Mouse (Mus musculus) midbrain, embryonic 14.5 days (tissue): Measurements from ENCODE around the gene Sart3. TPM values are rescaled to one million over a fixed set of nuclear protein-coding genes. Genes with fewer than 3 reads are reported as not detected.

Experiments used
- ATAC-seq: fragments of 200-750 bp; cut with Nextera tagmentation; 2 replicates; pipeline ENCODE4 v1.8.0; 2017; ENCODE audit warnings: moderate number of reproducible peaks, moderate library complexity; ENCODE audit not compliant: low FRiP score, low TSS enrichment
- DNase-seq: peaks from one replicate; pipeline ENCODE4 v3.0.0-alpha.2; 2015
- H3K27ac ChIP-seq: fragments of 300-500 bp; sonication (generic); replicated peaks from 2 replicates; pipeline ENCODE4 v1.5.1; 2014; ENCODE audit warnings: mild to moderate bottlenecking, low read depth, low read length, moderate library complexity
- H3K27me3 ChIP-seq: fragments of 300-500 bp; sonication (generic); 2 replicates; pipeline ENCODE4 v1.6.1; 2014; ENCODE audit warnings: low read length, control low read depth, mixed read lengths; ENCODE audit not compliant: control insufficient read depth, insufficient read depth
- H3K36me3 ChIP-seq: fragments of 300-500 bp; sonication (generic); 2 replicates; pipeline ENCODE4 v1.6.1; 2014; ENCODE audit warnings: low read length, control low read depth; ENCODE audit not compliant: control insufficient read depth, insufficient read depth
- H3K4me1 ChIP-seq: fragments of 300-500 bp; sonication (generic); 2 replicates; pipeline ENCODE4 v1.6.1; 2014; ENCODE audit warnings: mild to moderate bottlenecking, antibody characterized with exemption, low read length, control low read depth; ENCODE audit not compliant: control insufficient read depth, insufficient read depth
- H3K4me2 ChIP-seq: fragments of 300-500 bp; sonication (generic); 2 replicates; pipeline ENCODE4 v1.6.1; 2014; ENCODE audit warnings: mild to moderate bottlenecking, low read length, moderate library complexity
- H3K4me3 ChIP-seq: fragments of 300-500 bp; sonication (generic); replicated peaks from 2 replicates; pipeline ENCODE4 v1.5.1; 2014; ENCODE audit warnings: low read depth, low read length
- H3K9ac ChIP-seq: fragments of 300-500 bp; sonication (generic); replicated peaks from 2 replicates; pipeline ENCODE4 v1.6.1; 2014; ENCODE audit warnings: mild to moderate bottlenecking, low read length, moderate library complexity
- H3K9me3 ChIP-seq: fragments of 300-500 bp; sonication (generic); 2 replicates; pipeline ENCODE4 v1.6.1; 2016; ENCODE audit warnings: low read length, control low read depth, mixed read lengths; ENCODE audit not compliant: control insufficient read depth
- WGBS: fragments of 180-500 bp; shearing (Covaris S2); extraction: QIAGEN DNeasy Blood & Tissue Kit; methylation state at CpG from one replicate; pipeline ENCODE4 v1.1.7; 2014; 5-methylcytosine and 5-hydroxymethylcytosine counted together
- polyA plus RNA-seq: library from polyadenylated mRNA; unstranded; fragments of >200 nt; fragmentation: Nextera tagmentation; extraction: Ambion mirVana; gene quantifications from 2 replicates; pipeline ENCODE4 v1.2.1, GENCODE M21; 2014

Sart3 gene
- polyA plus RNA-seq, 1 experiment from 2014 or later: 40.1 TPM

- no peak for ATAC-seq
- 60% methylated on average over 2 of the region's 2 CpGs for WGBS
Measured at GRCm38 (mm10) chr5:113712861-113713260, 59.4 kb downstream of the Sart3 start.

GRCm38 (mm10) chr5:113703803-113704585, 68.3 kb downstream of the Sart3 start:
- ATAC-seq (no peak; the same call in 1 of the 2 replicates), DNase-seq (peak; percentile 60)
- 47% methylated on average over 21 of the region's 21 CpGs for WGBS

More at GRCm38 (mm10) chr5:113712861-113713260, 59.4 kb downstream of the Sart3 start:
- no peak for DNase-seq
- Histone ChIP-seq H3K27ac (no peak overlapping the region), H3K4me1 (peaks cover 22% of the 10 kb centered on the region), H3K9ac (no peak overlapping the region), H3K4me3 (no peak overlapping the region), H3K4me2 (no peak overlapping the region), H3K36me3 (no peaks in the 10 kb centered on the region), H3K27me3 (no peaks in the 10 kb centered on the region), H3K9me3 (no peaks in the 10 kb centered on the region)

GRCm38 (mm10) chr5:113700388-113701023, 71.8 kb downstream of the Sart3 start:
- 82% methylated on average over 19 of the region's 19 CpGs for WGBS
- ATAC-seq (no peak), DNase-seq (no peak)
- Histone ChIP-seq H3K36me3 (no peaks in the 10 kb centered on the region), H3K27me3 (no peaks in the 10 kb centered on the region), H3K4me1 (peaks cover 12% of the 10 kb centered on the region; the same call in 1 of the 2 replicates), H3K4me3 (no peak overlapping the region), H3K27ac (no peak overlapping the region), H3K4me2 (no peak overlapping the region), H3K9ac (no peak overlapping the region), H3K9me3 (no peaks in the 10 kb centered on the region)

More at GRCm38 (mm10) chr5:113703803-113704585, 68.3 kb downstream of the Sart3 start:
- Histone ChIP-seq H3K27ac (peak overlapping the region; percentile 79), H3K27me3 (no peaks in the 10 kb centered on the region), H3K4me1 (peaks cover 12% of the 10 kb centered on the region; the same call in 1 of the 2 replicates), H3K36me3 (no peaks in the 10 kb centered on the region), H3K4me3 (no peak overlapping the region), H3K9ac (0 out of 2 replicates have a peak overlapping the region, but pooled peaks have one; percentile 9), H3K9me3 (no peaks in the 10 kb centered on the region), H3K4me2 (peak overlapping the region; percentile 4; the same call in 1 of the 2 replicates)

- Histone ChIP-seq H3K4me2 (no peak overlapping the region), H3K4me1 (peaks cover 12% of the 10 kb centered on the region), H3K9me3 (no peaks in the 10 kb centered on the region), H3K27me3 (no peaks in the 10 kb centered on the region), H3K9ac (no peak overlapping the region), H3K27ac (0 out of 2 replicates have a peak overlapping the region, but pooled peaks have one; percentile 20), H3K36me3 (no peaks in the 10 kb centered on the region), H3K4me3 (no peak overlapping the region)
- WGBS: 45% methylated on average over 5 of the region's 5 CpGs
- no peak for ATAC-seq
- peak; percentile 53 for DNase-seq
Measured at GRCm38 (mm10) chr5:113694415-113694814, 77.9 kb downstream of the Sart3 start.

GRCm38 (mm10) chr5:113694000-113694399, 78.3 kb downstream of the Sart3 start:
- no peak for ATAC-seq
- 0 out of 2 replicates have a peak overlapping the region, but pooled peaks have one; percentile 20 for H3K27ac ChIP-seq
- no peaks in the 10 kb centered on the region for H3K9me3 ChIP-seq
- H3K9ac ChIP-seq: no peak overlapping the region
- 57% methylated on average over 4 of the region's 4 CpGs for WGBS
- no peak overlapping the region for H3K4me2 ChIP-seq
- peak; percentile 23 for DNase-seq
- H3K27me3 ChIP-seq: no peaks in the 10 kb centered on the region
- H3K36me3 ChIP-seq: no peaks in the 10 kb centered on the region
- H3K4me1 ChIP-seq: peaks cover 12% of the 10 kb centered on the region
- H3K4me3 ChIP-seq: no peak overlapping the region

- H3K27ac ChIP-seq: no peak overlapping the region
- H3K36me3 ChIP-seq: no peaks in the 10 kb centered on the region
- no peak overlapping the region for H3K9ac ChIP-seq
- H3K4me2 ChIP-seq: no peak overlapping the region
- no peaks in the 10 kb centered on the region for H3K9me3 ChIP-seq
- no peaks in the 10 kb centered on the region for H3K27me3 ChIP-seq
- ATAC-seq: no peak
- 89% methylated on average over 8 of the region's 8 CpGs for WGBS
- DNase-seq: no peak
- H3K4me1 ChIP-seq: peaks cover 12% of the 10 kb centered on the region
- H3K4me3 ChIP-seq: no peak overlapping the region
Measured at GRCm38 (mm10) chr5:113693196-113693755, 79.0 kb downstream of the Sart3 start.

Other genes with a start within 250 kb of the Sart3 start
- gene Cmklr1, start 122.1 kb downstream of the Sart3 start, polyA plus RNA-seq: 1.2 and 2.1 TPM in 2 replicates
- not detected in 2 replicates for gene 1700069L16Rik, start 47.7 kb downstream of the Sart3 start, polyA plus RNA-seq
- gene Ficd, start 36.7 kb downstream of the Sart3 start, polyA plus RNA-seq: 6.7 TPM in 2 replicates
- gene Iscu, start 238 bp upstream of the Sart3 start, polyA plus RNA-seq: 87.6 and 92.2 TPM in 2 replicates
- 1.00 and 3.2 TPM in 2 replicates for gene Tmem119, start 28.0 kb upstream of the Sart3 start, polyA plus RNA-seq
- gene Selplg, start 60.1 kb upstream of the Sart3 start, polyA plus RNA-seq: 1.1 and 2.6 TPM in 2 replicates
- gene Coro1c, start 136.2 kb upstream of the Sart3 start, polyA plus RNA-seq: 133 and 201 TPM in 2 replicates
- gene Ssh1, start 221.4 kb upstream of the Sart3 start, polyA plus RNA-seq: 15.5 and 22.4 TPM in 2 replicates
- gene Dao, start 231.2 kb upstream of the Sart3 start, polyA plus RNA-seq: not detected in 2 replicates